Mouse (Mus musculus) CH12.LX (cell line): ENCODE results near the gene Mgat4b. TPM values are rescaled to one million over a fixed set of nuclear protein-coding genes. Genes with fewer than 3 reads are reported as not detected.

ENCODE experiments used
- DNase-seq: peaks from one replicate; pipeline ENCODE4 v3.0.0-alpha.2; 2013; ENCODE audit errors: extremely low read depth
- H3K27ac ChIP-seq: 2 replicates; pipeline ENCODE4 v1.5.1; 2012; ENCODE audit warnings: low read depth, mild to moderate bottlenecking, control low read depth, moderate library complexity; ENCODE audit not compliant: insufficient read depth
- H3K27me3 ChIP-seq: replicated peaks from 2 replicates; pipeline ENCODE3; 2012; ENCODE audit warnings: inconsistent platforms
- H3K36me3 ChIP-seq, 2 experiments: replicated peaks in 1 of 2; 2 replicates each; pipeline versions ENCODE3 to v1.6.1; 2012; ENCODE audit warnings: inconsistent platforms in 1 of 2, low read length in 1 of 2, mild to moderate bottlenecking in 1 of 2, mixed read lengths in 1 of 2, moderate library complexity in 1 of 2; ENCODE audit not compliant: control insufficient read depth in 1 of 2, insufficient read depth in 1 of 2
- H3K4me1 ChIP-seq, 2 experiments: 2 replicates each; pipeline ENCODE4 v1.6.1; 2012; ENCODE audit warnings: inconsistent platforms in 1 of 2, moderate library complexity in 1 of 2; ENCODE audit not compliant: insufficient read depth in 2 of 2, control insufficient read depth in 1 of 2
- H3K4me2 ChIP-seq: 2 replicates; pipeline ENCODE4 v1.6.1; 2012; ENCODE audit warnings: low read depth, mild to moderate bottlenecking, control low read depth; ENCODE audit not compliant: poor library complexity, insufficient read depth, severe bottlenecking
- H3K4me3 ChIP-seq, 3 experiments: fragments of 150-350 bp in 1 of 3; sonication (generic) in 1 of 3; replicated peaks in 1 of 3; 2 replicates each; pipeline versions ENCODE3 to v1.5.1; 2011 to 2012; ENCODE audit warnings: low read depth in 2 of 3, low read length in 2 of 3, mild to moderate bottlenecking in 2 of 3, moderate library complexity in 2 of 3, control low read depth in 1 of 3, improper control_type of control experiment in 1 of 3, inconsistent platforms in 1 of 3, mixed read lengths in 1 of 3; ENCODE audit not compliant: poor library complexity in 1 of 3
- H3K79me2 ChIP-seq: replicated peaks from 2 replicates; pipeline ENCODE4 v1.6.1; 2012; ENCODE audit warnings: mild to moderate bottlenecking, moderate library complexity; ENCODE audit not compliant: control insufficient read depth, poor library complexity, insufficient read depth, severe bottlenecking; ENCODE audit errors: extremely low read depth
- H3K9ac ChIP-seq: 2 replicates; pipeline ENCODE4 v1.6.1; 2012; ENCODE audit warnings: low read depth, mild to moderate bottlenecking, control low read depth, moderate library complexity; ENCODE audit not compliant: insufficient read depth
- H3K9me3 ChIP-seq: replicated peaks from 2 replicates; pipeline ENCODE3; 2012; ENCODE audit warnings: low read length, inconsistent platforms, mixed read lengths
- CTCF ChIP-seq, 2 experiments: IDR thresholded peaks in 1 of 2; conservative IDR thresholded peaks in 1 of 2; 2 replicates each; pipeline ENCODE4 v1.5.1; 2011 to 2012; ENCODE audit warnings: low read depth in 2 of 2, low read length in 2 of 2, improper control_type of control experiment in 1 of 2, inconsistent platforms in 1 of 2, mild to moderate bottlenecking in 1 of 2, moderate library complexity in 1 of 2
- E2F4 ChIP-seq: IDR thresholded peaks from 2 replicates; pipeline ENCODE4 v1.6.1; 2011; ENCODE audit warnings: low read depth, low read length, improper control_type of control experiment; ENCODE audit not compliant: insufficient replicate concordance
- EP300 ChIP-seq: IDR thresholded peaks from 2 replicates; pipeline ENCODE4 v1.6.1; 2011; ENCODE audit warnings: low read length, improper control_type of control experiment
- GABPA ChIP-seq: IDR thresholded peaks from 2 replicates; pipeline ENCODE4 v1.6.1; 2012; ENCODE audit warnings: low read depth, low read length, improper control_type of control experiment, inconsistent platforms; ENCODE audit not compliant: insufficient replicate concordance
- JUN ChIP-seq: IDR thresholded peaks from 2 replicates; pipeline ENCODE4 v1.6.1; 2011; ENCODE audit warnings: low read depth, mild to moderate bottlenecking, low read length, improper control_type of control experiment, moderate library complexity; ENCODE audit not compliant: insufficient read depth
- JUND ChIP-seq: conservative IDR thresholded peaks from 2 replicates; pipeline ENCODE4 v1.6.1; 2011; ENCODE audit warnings: low read depth, low read length, improper control_type of control experiment
- MAFK ChIP-seq: IDR thresholded peaks from 2 replicates; pipeline ENCODE4 v1.6.1; 2011; ENCODE audit warnings: low read length, improper control_type of control experiment; ENCODE audit not compliant: insufficient replicate concordance
- MEF2A ChIP-seq: IDR thresholded peaks from 2 replicates; pipeline ENCODE4 v1.6.1; 2014; ENCODE audit warnings: low read depth, mild to moderate bottlenecking, inconsistent platforms, low read length, improper control_type of control experiment, borderline replicate concordance
- MXI1 ChIP-seq: IDR thresholded peaks from 2 replicates; pipeline ENCODE4 v1.6.1; 2011; ENCODE audit warnings: mild to moderate bottlenecking, low read depth, low read length, improper control_type of control experiment
- NRF1 ChIP-seq: IDR thresholded peaks from 2 replicates; pipeline ENCODE4 v1.6.1; 2014; ENCODE audit warnings: low read depth, mild to moderate bottlenecking, inconsistent platforms, low read length, improper control_type of control experiment, moderate library complexity
- RAD21 ChIP-seq: IDR thresholded peaks from 2 replicates; pipeline ENCODE4 v1.6.1; 2011; ENCODE audit warnings: low read depth, mild to moderate bottlenecking, low read length, improper control_type of control experiment, moderate library complexity
- SIN3A ChIP-seq: IDR thresholded peaks from 2 replicates; pipeline ENCODE4 v1.6.1; 2012; ENCODE audit warnings: low read length, improper control_type of control experiment, inconsistent platforms
- SMC3 ChIP-seq: IDR thresholded peaks from 2 replicates; pipeline ENCODE4 v1.6.1; 2011; ENCODE audit warnings: low read depth, low read length, improper control_type of control experiment
- TBP ChIP-seq: conservative IDR thresholded peaks from 2 replicates; pipeline ENCODE4 v1.6.1; 2011; ENCODE audit warnings: low read depth, low read length, improper control_type of control experiment
- USF2 ChIP-seq: conservative IDR thresholded peaks from 2 replicates; pipeline ENCODE4 v1.6.1; 2011; ENCODE audit warnings: low read depth, low read length, improper control_type of control experiment
- ZC3H11A ChIP-seq: IDR thresholded peaks from 2 replicates; pipeline ENCODE4 v1.6.1; 2012; ENCODE audit warnings: low read depth, mild to moderate bottlenecking, inconsistent platforms, low read length, improper control_type of control experiment
- ZKSCAN1 ChIP-seq: IDR thresholded peaks from 2 replicates; pipeline ENCODE4 v1.6.1; 2012; ENCODE audit warnings: low read depth, inconsistent platforms, low read length, improper control_type of control experiment, borderline replicate concordance
- ZMIZ1 ChIP-seq: IDR thresholded peaks from 2 replicates; pipeline ENCODE4 v1.6.1; 2012; ENCODE audit warnings: low read depth, mild to moderate bottlenecking, inconsistent platforms, low read length, improper control_type of control experiment
- ZNF384 ChIP-seq: IDR thresholded peaks from 2 replicates; pipeline ENCODE4 v1.6.1; 2012; ENCODE audit warnings: low read depth, low read length, improper control_type of control experiment, inconsistent platforms
- dilution Hi-C: fragments of 300-500 bp; cut with MboI; formaldehyde crosslinking; loops from 2 replicates; pipeline ENCODE4 v1.14.3; 2020; ENCODE audit warnings: low sequenced_read_pairs; ENCODE audit not compliant: extremely low pct_unique_long_range_greater_than_20kb, extremely low pct_ligation_motif_present
- in situ Hi-C: fragments of 300-500 bp; cut with MboI; formaldehyde crosslinking; loops from 3 replicates; pipeline ENCODE4 v1.14.3; 2019; ENCODE audit warnings: low sequenced_read_pairs, low pct_ligation_motif_present, low pct_unique_long_range_greater_than_20kb, mixed read lengths
- polyA plus RNA-seq: library from polyadenylated mRNA; unstranded; fragments of >175 nt; gene quantifications from 2 replicates; pipeline ENCODE4 v1.2.1, GENCODE M21; 2012; ENCODE audit warnings: low read depth; ENCODE audit not compliant: insufficient read length
- total RNA-seq, 2 experiments: library from RNA; depleted of rRNA; stranded (reverse); fragments of 300-350 nt in 1 of 2; fragments of >200 nt in 1 of 2; gene quantifications; 2 replicates each; pipeline ENCODE4 v1.2.3; 2012 to 2014

Mgat4b gene
- total and polyA plus RNA-seq, 3 experiments = 4.6 to 27.4 (median 16.2) TPM

DNA sequence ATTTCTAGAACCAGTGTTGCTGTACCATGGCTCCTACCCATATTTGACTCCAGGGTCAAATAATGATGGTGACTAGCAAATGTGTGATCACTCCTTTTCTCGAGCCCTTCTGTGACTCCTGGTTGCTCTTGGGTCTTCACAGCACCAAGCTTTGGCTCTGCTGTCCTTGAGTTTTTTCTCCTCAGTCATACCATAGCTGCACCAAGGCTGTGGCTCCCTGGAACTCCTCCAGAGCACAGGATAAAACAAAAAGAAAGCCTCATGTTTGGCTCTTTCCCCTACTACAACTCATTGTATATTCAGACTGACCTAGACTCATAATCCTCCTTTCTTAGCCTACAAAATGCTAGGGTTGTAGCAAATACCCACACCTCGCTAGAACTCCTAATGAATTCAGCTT lies 62.1 kb downstream of the Mgat4b start:
- in situ Hi-C loops = no loop called here
- TF ChIP-seq ZNF384 (no peak), USF2 (no peak), MAFK (no peak), JUND (no peak), SMC3 (no peak), E2F4 (no peak), MEF2A (no peak)
- TF ChIP-seq, all 38 proteins: peak for 0
- no peak for DNase-seq
- peaks cover 2% of the 10 kb centered on the region for H3K9me3 ChIP-seq
- dilution Hi-C loops = no loop called here
- peaks cover 9 to 52% of the 10 kb centered on the region in 2 experiments for H3K36me3 ChIP-seq
- no peak overlapping the region for H3K4me2 ChIP-seq
- H3K9ac ChIP-seq = no peak overlapping the region
- H3K79me2 ChIP-seq = 0 out of 2 replicates have a peak, but pooled peaks cover 2% of the 10 kb centered on the region
- no peak overlapping the region for H3K27ac ChIP-seq
- no peaks in the 10 kb centered on the region for H3K27me3 ChIP-seq
- no peak overlapping the region for H3K4me3 ChIP-seq
- H3K4me1 ChIP-seq = peaks cover 10 to 36% of the 10 kb centered on the region in 2 experiments

DNA sequence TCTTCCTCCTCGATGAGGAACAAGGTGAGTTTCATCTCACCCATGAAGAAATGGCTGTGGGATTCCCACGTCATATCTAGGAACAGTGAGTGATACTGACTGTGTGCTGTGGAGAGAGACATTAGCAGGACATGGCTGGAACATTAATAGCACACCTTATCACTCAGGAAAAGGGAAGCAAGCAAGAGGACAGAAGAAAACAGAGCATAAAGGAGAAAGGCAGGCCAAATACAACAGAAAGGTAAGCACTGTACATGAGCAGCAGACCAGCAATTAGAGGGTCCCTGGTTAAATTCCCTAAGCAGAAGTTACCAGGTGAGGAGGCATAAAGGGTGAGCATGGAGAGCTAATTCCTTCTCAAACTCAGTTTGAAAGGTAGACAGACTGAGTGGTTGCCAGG lies 64.4 kb downstream of the Mgat4b start:
- H3K79me2 ChIP-seq = peaks cover 2% of the 10 kb centered on the region; the same call in 1 of the 2 replicates
- peaks cover 8 to 57% of the 10 kb centered on the region in 2 experiments for H3K36me3 ChIP-seq
- no peak for TF ChIP-seq SMC3
- TF ChIP-seq ZKSCAN1 = no peak
- no peak for TF ChIP-seq TBP
- no peak for TF ChIP-seq JUN
- TF ChIP-seq GABPA = no peak
- TF ChIP-seq MXI1 = no peak
- TF ChIP-seq SIN3A = no peak
- no peak for TF ChIP-seq RAD21
- TF ChIP-seq EP300 = no peak
- TF ChIP-seq CTCF (conservative IDR thresholded peaks at IDR 0.05 in 1 of 2, IDR thresholded peaks at IDR 0.05 in 1 of 2; ENCODE audit: low read depth in 2 of 2, low read length in 2 of 2) = no peak
- no peak for TF ChIP-seq ZMIZ1
- no peak for TF ChIP-seq NRF1
- no peak for TF ChIP-seq ZC3H11A
- peaks cover 10 to 38% of the 10 kb centered on the region in 2 experiments for H3K4me1 ChIP-seq
- no peak overlapping the region for H3K4me2 ChIP-seq
- no peak overlapping the region for H3K4me3 ChIP-seq
- H3K9me3 ChIP-seq = peaks cover 2% of the 10 kb centered on the region
- H3K27me3 ChIP-seq = no peaks in the 10 kb centered on the region
- in situ Hi-C loops (no loop called here), dilution Hi-C loops (no loop called here)
- DNase-seq = no peak
- H3K9ac ChIP-seq = no peak overlapping the region
- H3K27ac ChIP-seq = no peak overlapping the region
